Mouse (Mus musculus) liver, postnatal 0 days (tissue): Measurements from ENCODE around the gene Ttll5.

Source experiments
- CTCF ChIP-seq: sonication (generic); IDR thresholded peaks from 2 replicates; pipeline ENCODE4 v1.5.1; 2016; ENCODE audit warnings: antibody characterized with exemption, low read depth
- EP300 ChIP-seq: IDR thresholded peaks from 2 replicates; pipeline ENCODE4 v1.6.1; 2016; ENCODE audit warnings: antibody characterized with exemption, low read depth, mild to moderate bottlenecking

- TF ChIP-seq CTCF (no peak), EP300 (no peak)
These were observed 253.3 kb downstream of the Ttll5 start for GRCm38 (mm10) chr12:86077736-86078135.
